Mouse (Mus musculus) megakaryocyte, embryonic 14.5 days (primary cell): ENCODE results near the gene Nisch.

Experiments used
- FLI1 ChIP-seq: IDR thresholded peaks from 2 replicates; pipeline ENCODE4 v1.6.1; 2012; ENCODE audit warnings: low read length, inconsistent platforms, mixed read lengths
- GATA1 ChIP-seq: IDR thresholded peaks from 3 replicates; pipeline ENCODE4 v1.6.1; 2012; ENCODE audit warnings: mixed read lengths, low read length, inconsistent platforms, borderline replicate concordance

GRCm38 (mm10) chr14:31128101-31128825 lies 88.5 kb downstream of the Nisch start:
- TF ChIP-seq GATA1, result no peak
- no peak for TF ChIP-seq FLI1
